Mouse (Mus musculus): ENCODE results near the gene Hdac11. TPM values are rescaled to one million over a fixed set of nuclear protein-coding genes. Genes with fewer than 3 reads are reported as not detected.

Gene Hdac11
- polyA plus RNA-seq, 1 experiment from 2014 or later: 24.5 TPM

DNA sequence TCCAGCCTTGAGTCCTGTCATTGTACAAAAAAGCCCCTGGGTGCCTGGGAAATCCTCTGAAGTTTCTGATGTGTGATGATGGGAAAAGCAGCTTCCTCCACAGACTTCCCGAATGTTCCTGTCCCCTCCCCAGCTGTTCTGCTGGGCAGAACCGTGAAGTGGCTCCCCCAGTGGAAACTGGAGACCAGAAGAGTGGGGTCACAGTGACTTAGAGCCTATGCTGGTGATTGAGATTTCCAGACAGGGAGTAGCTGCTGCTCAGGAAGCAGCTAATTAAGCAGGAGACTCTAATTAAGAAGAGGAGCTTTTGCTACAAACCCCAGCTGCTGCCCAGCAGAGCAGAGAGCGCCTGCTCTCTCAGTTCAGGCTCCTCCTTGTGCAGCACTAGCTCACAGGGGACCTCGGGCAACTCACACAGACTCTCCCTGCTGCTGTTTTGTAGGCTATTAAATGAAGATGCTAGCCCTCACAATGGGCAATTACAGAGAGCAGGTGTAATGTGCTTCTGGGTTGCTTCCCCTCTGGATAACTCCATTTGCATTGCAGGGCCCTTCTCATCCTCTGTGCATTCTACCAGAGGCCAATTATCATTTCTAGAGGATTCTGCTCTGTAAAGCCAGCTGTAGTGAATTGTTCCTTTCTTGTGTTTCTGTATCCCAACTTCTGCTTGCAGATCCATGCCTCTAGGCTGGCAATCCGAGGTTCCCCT, 9.9 kb upstream of the Hdac11 start:
- DNase-seq (ENCODE audit: low spot score) (peak; percentile 79), ATAC-seq (peak; percentile 82)
- Histone ChIP-seq H3K36me3 (ENCODE audit: control insufficient read depth, insufficient read depth, low read length) (no peaks in the 10 kb centered on the region), H3K4me2 (ENCODE audit: low read length) (no peak overlapping the region), H3K4me1 (ENCODE audit: control insufficient read depth, insufficient read depth, low read length) (peaks cover 17% of the 10 kb centered on the region), H3K27me3 (replicated peaks; ENCODE audit: control insufficient read depth, insufficient read depth, low read length) (no peaks in the 10 kb centered on the region), H3K9me3 (replicated peaks; ENCODE audit: control insufficient read depth, low read length) (no peaks in the 10 kb centered on the region), H3K9ac (ENCODE audit: low read length) (no peak overlapping the region; the same call in 1 of the 2 replicates), H3K27ac (ENCODE audit: low read depth, low read length) (peak overlapping the region; percentile 89), H3K4me3 (ENCODE audit: low read depth, low read length) (no peak overlapping the region)
- WGBS: 2% methylated on average over 5 of the region's 5 CpGs

DNA sequence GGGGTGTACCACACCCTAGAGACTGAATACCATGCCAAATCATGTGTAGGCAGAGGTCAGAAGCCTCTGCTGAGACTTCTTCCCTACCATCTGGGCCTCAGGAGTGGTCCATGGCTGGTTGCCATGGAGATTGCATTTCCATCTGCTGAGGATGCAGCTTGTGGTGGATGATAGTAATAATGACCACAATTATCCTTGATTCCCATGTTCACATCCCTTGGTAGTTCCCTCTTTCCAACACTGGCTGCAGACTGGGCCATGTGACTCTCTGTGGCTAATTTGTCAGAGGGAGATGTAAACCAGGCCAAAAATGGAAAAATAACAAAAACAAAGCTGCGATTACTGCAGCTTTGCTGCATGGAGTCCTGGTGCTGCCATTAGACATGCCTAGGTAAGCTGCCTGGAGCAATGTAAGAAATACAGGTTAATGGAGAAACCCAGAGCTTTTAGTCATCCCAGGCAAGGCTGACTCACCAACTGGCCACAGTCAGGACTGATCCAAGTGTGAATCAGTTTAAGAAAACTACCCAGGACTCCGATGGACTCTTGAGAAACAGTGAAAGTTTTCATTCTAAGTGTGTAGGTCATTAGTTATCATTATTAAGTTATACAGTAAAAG, 9.2 kb upstream of the Hdac11 start:
- peaks cover 17% of the 10 kb centered on the region for H3K4me1 ChIP-seq (ENCODE audit: control insufficient read depth, insufficient read depth, low read length)
- H3K27me3 ChIP-seq (replicated peaks; ENCODE audit: control insufficient read depth, insufficient read depth, low read length): no peaks in the 10 kb centered on the region
- no peak overlapping the region for H3K9ac ChIP-seq (ENCODE audit: low read length)
- H3K36me3 ChIP-seq (ENCODE audit: control insufficient read depth, insufficient read depth, low read length): no peaks in the 10 kb centered on the region
- peak; percentile 83 for DNase-seq (ENCODE audit: low spot score)
- peak; percentile 80 for ATAC-seq
- H3K27ac ChIP-seq (ENCODE audit: low read depth, low read length): peak overlapping the region; percentile 89
- 79% methylated on average over 2 of the region's 2 CpGs for WGBS
- no peak overlapping the region for H3K4me2 ChIP-seq (ENCODE audit: low read length)
- H3K9me3 ChIP-seq (replicated peaks; ENCODE audit: control insufficient read depth, low read length): no peaks in the 10 kb centered on the region
- no peak overlapping the region for H3K4me3 ChIP-seq (ENCODE audit: low read depth, low read length)

DNA sequence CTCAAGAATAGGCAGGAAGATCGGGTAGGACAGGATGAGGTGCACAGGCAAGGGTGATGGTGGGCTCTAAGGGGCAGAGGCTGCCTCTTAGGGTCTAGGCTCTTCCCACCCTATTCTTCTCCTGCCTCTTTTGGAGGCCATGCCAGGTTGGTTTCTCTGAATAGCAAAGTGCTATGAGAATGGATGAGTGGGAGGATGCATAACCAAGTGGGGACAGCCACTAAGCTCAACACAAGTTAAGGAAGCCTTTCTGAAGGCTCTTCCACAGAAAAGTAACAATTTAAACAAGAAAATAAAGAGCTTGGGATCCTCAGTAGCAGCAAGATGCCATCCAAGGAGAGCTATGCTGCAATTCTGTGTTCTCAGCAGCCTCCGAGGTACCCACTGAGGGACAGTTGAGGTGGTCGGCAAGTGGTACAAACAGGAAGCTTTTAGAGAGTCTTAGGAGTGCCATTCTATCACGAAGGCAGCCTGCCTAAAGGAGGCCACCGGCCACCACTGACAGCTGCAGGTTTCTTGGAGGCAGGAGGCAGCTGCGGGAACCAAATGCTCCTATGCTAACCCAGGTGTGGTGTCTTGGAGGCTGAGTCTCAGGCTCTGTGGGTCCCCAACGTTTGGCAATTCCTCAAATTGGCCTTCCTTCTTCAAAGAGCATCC, 3.4 kb upstream of the Hdac11 start:
- H3K27me3 ChIP-seq (replicated peaks; ENCODE audit: control insufficient read depth, insufficient read depth, low read length): no peaks in the 10 kb centered on the region
- H3K4me3 ChIP-seq (ENCODE audit: low read depth, low read length): 0 out of 2 replicates have a peak overlapping the region, but pooled peaks have one; percentile 13
- peaks cover 42% of the 10 kb centered on the region for H3K4me1 ChIP-seq (ENCODE audit: control insufficient read depth, insufficient read depth, low read length)
- ATAC-seq (no peak; the same call in 1 of the 2 replicates), DNase-seq (ENCODE audit: low spot score) (no peak)
- H3K27ac ChIP-seq (ENCODE audit: low read depth, low read length): peak overlapping the region; percentile 84
- 33% methylated on average over 7 of the region's 7 CpGs for WGBS
- no peaks in the 10 kb centered on the region for H3K9me3 ChIP-seq (replicated peaks; ENCODE audit: control insufficient read depth, low read length)
- no peak overlapping the region for H3K9ac ChIP-seq (ENCODE audit: low read length)
- no peaks in the 10 kb centered on the region for H3K36me3 ChIP-seq (ENCODE audit: control insufficient read depth, insufficient read depth, low read length)
- H3K4me2 ChIP-seq (ENCODE audit: low read length): peak overlapping the region; percentile 49

DNA sequence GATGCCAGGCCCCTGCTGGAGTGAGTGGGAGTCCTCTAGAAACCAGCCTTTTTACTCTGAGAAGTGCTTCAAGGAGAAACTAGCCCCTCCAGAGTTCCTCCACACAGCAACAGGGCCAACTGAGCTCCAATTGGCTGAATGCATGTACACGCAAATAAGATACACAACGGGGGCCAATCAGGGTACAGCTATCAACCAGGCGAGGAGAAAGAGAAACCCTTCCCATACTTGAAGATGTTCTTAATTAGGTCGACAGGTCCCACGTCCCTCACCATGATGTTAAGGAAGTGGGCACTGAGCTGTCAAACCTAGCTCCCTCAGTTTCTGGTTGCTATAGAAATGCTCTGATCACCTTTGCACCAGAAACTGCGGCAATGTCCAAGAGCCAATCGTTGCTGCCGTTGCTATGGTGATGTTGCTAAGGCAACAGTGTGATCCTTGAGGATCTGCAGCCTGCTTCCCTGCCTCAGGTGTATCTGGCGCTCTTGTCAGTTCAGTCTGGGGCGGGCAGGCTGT, 2.9 kb upstream of the Hdac11 start:
- Histone ChIP-seq H3K27me3 (replicated peaks; ENCODE audit: control insufficient read depth, insufficient read depth, low read length) (no peaks in the 10 kb centered on the region), H3K9ac (ENCODE audit: low read length) (peak overlapping the region; percentile 30), H3K4me2 (ENCODE audit: low read length) (peak overlapping the region; percentile 49), H3K36me3 (ENCODE audit: control insufficient read depth, insufficient read depth, low read length) (no peaks in the 10 kb centered on the region), H3K9me3 (replicated peaks; ENCODE audit: control insufficient read depth, low read length) (no peaks in the 10 kb centered on the region), H3K4me1 (ENCODE audit: control insufficient read depth, insufficient read depth, low read length) (peaks cover 45% of the 10 kb centered on the region), H3K27ac (ENCODE audit: low read depth, low read length) (peak overlapping the region; percentile 86), H3K4me3 (ENCODE audit: low read depth, low read length) (peak overlapping the region; percentile 13)
- DNase-seq (ENCODE audit: low spot score): peak; percentile 89
- ATAC-seq: peak; percentile 71
- under 1% methylated on average over 10 of the region's 10 CpGs for WGBS

DNA sequence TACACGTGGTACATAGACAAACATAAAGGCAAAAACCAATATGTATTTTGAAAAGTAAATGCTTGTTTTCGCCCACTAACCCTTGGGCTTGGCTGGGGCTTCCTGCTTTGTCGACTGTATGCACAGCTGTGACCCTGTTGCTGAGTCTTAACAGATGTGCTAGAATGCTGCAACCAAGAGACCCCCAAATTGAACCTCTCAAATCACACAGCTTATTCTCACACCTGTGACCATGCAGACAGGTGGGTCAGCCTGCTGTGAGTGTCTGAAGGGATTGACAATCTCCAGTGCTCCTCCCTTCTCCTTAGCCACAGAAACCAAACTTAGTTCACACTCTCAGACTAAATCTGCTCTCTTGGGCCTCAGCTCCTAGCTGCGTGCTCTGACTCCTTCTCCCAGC, 1.8 kb upstream of the Hdac11 start:
- Histone ChIP-seq H3K4me2 (ENCODE audit: low read length) (no peak overlapping the region), H3K4me3 (ENCODE audit: low read depth, low read length) (no peak overlapping the region), H3K4me1 (ENCODE audit: control insufficient read depth, insufficient read depth, low read length) (peaks cover 50% of the 10 kb centered on the region), H3K27ac (ENCODE audit: low read depth, low read length) (peak overlapping the region; percentile 86), H3K27me3 (replicated peaks; ENCODE audit: control insufficient read depth, insufficient read depth, low read length) (no peaks in the 10 kb centered on the region), H3K36me3 (ENCODE audit: control insufficient read depth, insufficient read depth, low read length) (no peaks in the 10 kb centered on the region), H3K9me3 (replicated peaks; ENCODE audit: control insufficient read depth, low read length) (no peaks in the 10 kb centered on the region), H3K9ac (ENCODE audit: low read length) (no peak overlapping the region)
- ATAC-seq (no peak), DNase-seq (ENCODE audit: low spot score) (no peak)
- WGBS: 77% methylated on average over 4 of the region's 4 CpGs

DNA sequence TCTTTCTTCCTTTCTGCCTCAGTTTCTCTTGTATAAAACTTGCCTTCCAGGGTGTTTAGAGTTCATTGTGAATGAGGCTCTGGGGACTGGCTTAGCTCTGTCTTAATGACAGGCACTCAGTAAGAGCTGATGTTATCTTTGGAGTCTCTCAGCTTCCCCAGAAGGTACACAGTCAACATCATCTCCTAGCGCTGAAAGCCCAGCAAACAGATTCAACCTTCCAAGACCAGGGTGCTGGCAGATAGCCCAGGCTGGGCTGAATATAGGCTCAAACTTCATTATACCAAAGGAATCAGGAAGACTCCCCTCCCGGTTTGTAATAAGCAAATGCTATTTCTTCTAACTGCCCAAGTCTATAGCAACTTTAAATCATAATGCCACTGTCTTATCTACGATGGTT, 1.2 kb upstream of the Hdac11 start:
- Histone ChIP-seq H3K27me3 (replicated peaks; ENCODE audit: control insufficient read depth, insufficient read depth, low read length) (no peaks in the 10 kb centered on the region), H3K36me3 (ENCODE audit: control insufficient read depth, insufficient read depth, low read length) (no peaks in the 10 kb centered on the region), H3K9ac (ENCODE audit: low read length) (no peak overlapping the region), H3K27ac (ENCODE audit: low read depth, low read length) (no peak overlapping the region), H3K4me1 (ENCODE audit: control insufficient read depth, insufficient read depth, low read length) (peaks cover 55% of the 10 kb centered on the region), H3K9me3 (replicated peaks; ENCODE audit: control insufficient read depth, low read length) (no peaks in the 10 kb centered on the region), H3K4me2 (ENCODE audit: low read length) (no peak overlapping the region), H3K4me3 (ENCODE audit: low read depth, low read length) (no peak overlapping the region)
- 72% methylated on average over 3 of the region's 3 CpGs for WGBS
- ATAC-seq (no peak), DNase-seq (ENCODE audit: low spot score) (no peak)

DNA sequence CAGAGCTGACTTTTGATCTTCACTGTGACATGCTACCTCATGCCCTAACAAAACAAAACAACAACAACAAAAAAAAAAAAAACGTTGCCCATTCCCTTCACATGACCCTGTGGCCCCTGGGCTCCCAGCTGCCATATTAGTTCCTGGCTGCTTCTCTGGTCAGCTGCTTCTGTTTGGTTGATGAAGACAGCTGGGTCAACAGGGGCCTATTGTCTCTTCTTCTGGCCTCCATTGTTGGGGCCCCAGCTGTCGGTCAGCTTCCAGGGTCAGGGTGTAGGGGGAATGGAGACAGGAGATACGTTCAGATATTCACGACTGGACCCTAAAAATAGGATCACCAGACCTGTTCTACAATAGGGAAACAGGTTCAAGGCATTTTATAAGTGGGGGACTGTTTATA, 403 bp upstream of the Hdac11 start:
- H3K4me3 ChIP-seq (ENCODE audit: low read depth, low read length): peak overlapping the region; percentile 63
- ATAC-seq (no peak), DNase-seq (ENCODE audit: low spot score) (no peak)
- H3K27me3 ChIP-seq (replicated peaks; ENCODE audit: control insufficient read depth, insufficient read depth, low read length): no peaks in the 10 kb centered on the region
- H3K36me3 ChIP-seq (ENCODE audit: control insufficient read depth, insufficient read depth, low read length): no peaks in the 10 kb centered on the region
- H3K9ac ChIP-seq (ENCODE audit: low read length): no peak overlapping the region; the same call in 1 of the 2 replicates
- H3K4me2 ChIP-seq (ENCODE audit: low read length): peak overlapping the region; percentile 84
- no peak overlapping the region for H3K27ac ChIP-seq (ENCODE audit: low read depth, low read length)
- H3K9me3 ChIP-seq (replicated peaks; ENCODE audit: control insufficient read depth, low read length): no peaks in the 10 kb centered on the region
- WGBS: 19% methylated on average over 4 of the region's 4 CpGs
- H3K4me1 ChIP-seq (ENCODE audit: control insufficient read depth, insufficient read depth, low read length): peaks cover 61% of the 10 kb centered on the region

DNA sequence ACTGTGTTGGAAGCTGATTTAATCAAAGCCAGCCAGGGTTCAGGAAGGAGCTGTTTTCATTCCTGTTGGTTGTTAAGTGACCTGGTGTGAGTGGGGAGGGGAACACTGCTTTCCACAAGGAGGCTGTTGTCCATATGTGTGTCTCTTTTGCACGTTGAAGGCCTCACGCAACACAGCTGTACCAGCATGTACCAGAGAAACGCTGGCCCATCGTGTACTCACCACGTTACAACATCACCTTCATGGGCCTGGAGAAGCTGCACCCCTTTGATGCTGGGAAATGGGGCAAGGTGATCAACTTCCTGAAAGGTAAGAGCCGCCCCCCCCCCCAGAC, 739 bp downstream of the Hdac11 start:
- H3K36me3 ChIP-seq (ENCODE audit: control insufficient read depth, insufficient read depth, low read length): no peaks in the 10 kb centered on the region
- no peaks in the 10 kb centered on the region for H3K27me3 ChIP-seq (replicated peaks; ENCODE audit: control insufficient read depth, insufficient read depth, low read length)
- H3K27ac ChIP-seq (ENCODE audit: low read depth, low read length): peak overlapping the region; percentile 80
- H3K4me2 ChIP-seq (ENCODE audit: low read length): peak overlapping the region; percentile 84
- H3K9me3 ChIP-seq (replicated peaks; ENCODE audit: control insufficient read depth, low read length): no peaks in the 10 kb centered on the region
- H3K4me3 ChIP-seq (ENCODE audit: low read depth, low read length): peak overlapping the region; percentile 63
- DNase-seq (ENCODE audit: low spot score) (no peak), ATAC-seq (no peak)
- H3K9ac ChIP-seq (ENCODE audit: low read length): peak overlapping the region; percentile 79
- peaks cover 61% of the 10 kb centered on the region for H3K4me1 ChIP-seq (ENCODE audit: control insufficient read depth, insufficient read depth, low read length)
- 48% methylated on average over 6 of the region's 6 CpGs for WGBS
